Mouse (Mus musculus) frontal cortex, postnatal 14 days (tissue): ENCODE results near the gene Ogfod2.

Source experiments
- DNase-seq, 2 experiments: peaks; one replicate each; pipeline ENCODE4 v3.0.0; 2022; ENCODE audit warnings: low spot score in 2 of 2

The Ogfod2 gene

DNA sequence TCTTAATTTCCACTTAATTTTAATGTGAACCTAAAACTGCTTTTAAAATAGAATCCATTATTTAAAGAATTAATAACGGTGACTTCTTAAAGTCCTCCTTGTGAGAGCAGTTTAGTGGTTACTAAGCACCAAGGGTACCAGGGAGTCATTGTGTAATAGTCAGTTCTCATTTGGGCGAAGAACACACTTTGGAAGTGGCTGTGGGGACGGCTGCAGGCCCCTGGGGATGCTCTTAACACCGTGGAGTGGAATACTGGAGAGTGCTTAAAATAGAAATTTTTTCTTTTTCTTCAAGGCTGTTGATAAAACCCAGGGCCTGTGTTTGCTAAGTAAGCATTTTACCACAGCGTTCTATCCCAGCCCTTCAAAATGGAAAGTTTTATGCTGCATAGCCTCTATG is 43.8 kb downstream of the Ogfod2 start:
- no peak for DNase-seq

- DNase-seq = no peak
Observed at GRCm38 (mm10) chr5:124158305-124158704, 46.2 kb downstream of the Ogfod2 start.

- DNase-seq = no peak
Observed at GRCm38 (mm10) chr5:124159453-124159852, 47.4 kb downstream of the Ogfod2 start.

GRCm38 (mm10) chr5:124161831-124162230 is 49.7 kb downstream of the Ogfod2 start:
- no peak for DNase-seq

GRCm38 (mm10) chr5:124162577-124162976 is 50.5 kb downstream of the Ogfod2 start:
- peak; percentile 51 to 61 for DNase-seq

GRCm38 (mm10) chr5:124163445-124163844 is 51.3 kb downstream of the Ogfod2 start:
- no peak for DNase-seq
